Mouse (Mus musculus) limb, embryonic 12.5 days (tissue): ENCODE results near the gene Smc5. TPM values are rescaled to one million over a fixed set of nuclear protein-coding genes. Genes with fewer than 3 reads are reported as not detected.
A peak's percentile ranks its signal among the peaks of the same experiment; 100 is the strongest.

Source experiments
- ATAC-seq: fragments of 200-750 bp; cut with Nextera tagmentation; 2 replicates; pipeline ENCODE4 v1.8.0; 2017; ENCODE audit warnings: low read depth, moderate TSS enrichment; ENCODE audit not compliant: insufficient number of reproducible peaks, insufficient read depth, low FRiP score, low TSS enrichment
- H3K27ac ChIP-seq: fragments of 300-500 bp; sonication (generic); 2 replicates; pipeline ENCODE4 v1.5.1; 2016; ENCODE audit warnings: mild to moderate bottlenecking, moderate library complexity
- H3K27me3 ChIP-seq: fragments of 300-500 bp; sonication (generic); 2 replicates; pipeline ENCODE4 v1.6.1; 2016; ENCODE audit warnings: mild to moderate bottlenecking, moderate library complexity
- H3K36me3 ChIP-seq: fragments of 300-500 bp; sonication (generic); 2 replicates; pipeline ENCODE4 v1.6.1; 2016; ENCODE audit warnings: mild to moderate bottlenecking, moderate library complexity
- H3K4me1 ChIP-seq: fragments of 300-500 bp; sonication (generic); replicated peaks from 2 replicates; pipeline ENCODE4 v1.6.1; 2016
- H3K4me2 ChIP-seq: fragments of 300-500 bp; sonication (generic); 2 replicates; pipeline ENCODE4 v1.6.1; 2016; ENCODE audit warnings: mild to moderate bottlenecking, moderate library complexity
- H3K4me3 ChIP-seq: fragments of 300-500 bp; sonication (generic); replicated peaks from 2 replicates; pipeline ENCODE4 v1.5.1; 2016; ENCODE audit warnings: mild to moderate bottlenecking
- H3K9ac ChIP-seq: fragments of 300-500 bp; sonication (generic); replicated peaks from 2 replicates; pipeline ENCODE4 v1.6.1; 2016; ENCODE audit warnings: mild to moderate bottlenecking, moderate library complexity
- H3K9me3 ChIP-seq: fragments of 300-500 bp; sonication (generic); 2 replicates; pipeline ENCODE4 v1.6.1; 2016; ENCODE audit warnings: mild to moderate bottlenecking, moderate library complexity
- WGBS: fragments of 180-500 bp; shearing (Covaris S2); methylation state at CpG from one replicate; pipeline ENCODE4 v1.1.7; 2016; 5-methylcytosine and 5-hydroxymethylcytosine counted together
- polyA plus RNA-seq: library from polyadenylated mRNA; unstranded; fragments of >200 nt; fragmentation: Nextera tagmentation; extraction: Ambion mirVana; gene quantifications from 2 replicates; pipeline ENCODE4 v1.2.1, GENCODE M21; 2016

Smc5 gene
- 53.3 and 54.8 TPM in 2 replicates for polyA plus RNA-seq

DNA sequence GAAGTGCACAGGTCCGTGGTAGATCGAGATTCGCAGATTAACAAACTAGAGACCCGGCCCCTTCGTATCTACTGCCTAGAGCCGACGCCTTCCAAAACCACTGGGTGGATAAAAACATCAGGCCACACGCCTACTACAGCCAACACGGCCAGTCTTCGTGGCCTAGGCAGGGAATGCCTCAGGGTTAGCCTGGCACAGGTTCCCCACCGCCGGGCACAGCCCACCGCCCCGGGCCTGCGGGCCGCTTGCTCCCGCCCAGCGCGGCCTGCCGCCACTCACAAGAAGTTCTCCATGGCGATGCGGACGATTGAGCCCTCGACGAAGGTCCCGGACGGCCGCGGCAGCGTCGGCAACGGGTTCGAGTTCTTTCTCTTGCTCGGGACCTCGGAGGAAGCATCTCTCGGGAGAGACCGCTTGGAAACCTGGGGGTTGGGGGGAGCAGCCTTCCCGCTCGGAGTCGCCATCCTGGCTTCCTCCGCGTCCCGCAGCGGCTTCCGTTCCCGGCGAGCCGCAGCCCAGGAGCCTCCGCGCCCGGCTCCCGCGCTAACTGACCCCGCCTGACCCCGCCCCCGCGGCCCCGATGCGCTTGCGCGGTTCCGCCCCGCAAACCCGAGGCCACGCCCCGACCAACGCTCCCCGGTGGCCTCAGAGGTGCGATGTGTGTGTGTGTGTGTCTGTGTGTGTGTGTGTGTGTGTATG lies at the start of gene Smc5:
Gene Smc5 (minus strand): TSS at position 543 of the 699 bp plus-strand sequence.
- Histone ChIP-seq H3K4me2 (peak within 1 kb of the TSS; percentile 62), H3K9ac (peak within 1 kb of the TSS; percentile 91), H3K4me1 (peaks cover 9% of the 10 kb centered on the region), H3K27ac (peak within 1 kb of the TSS; percentile 84), H3K9me3 (no peaks in the 10 kb centered on the region), H3K27me3 (no peaks in the 10 kb centered on the region), H3K4me3 (peak within 1 kb of the TSS; percentile 82), H3K36me3 (peaks cover 9% of the 10 kb centered on the region)
- under 1% methylated on average over 69 of the region's 69 CpGs for WGBS
- peak; percentile 88 for ATAC-seq

DNA sequence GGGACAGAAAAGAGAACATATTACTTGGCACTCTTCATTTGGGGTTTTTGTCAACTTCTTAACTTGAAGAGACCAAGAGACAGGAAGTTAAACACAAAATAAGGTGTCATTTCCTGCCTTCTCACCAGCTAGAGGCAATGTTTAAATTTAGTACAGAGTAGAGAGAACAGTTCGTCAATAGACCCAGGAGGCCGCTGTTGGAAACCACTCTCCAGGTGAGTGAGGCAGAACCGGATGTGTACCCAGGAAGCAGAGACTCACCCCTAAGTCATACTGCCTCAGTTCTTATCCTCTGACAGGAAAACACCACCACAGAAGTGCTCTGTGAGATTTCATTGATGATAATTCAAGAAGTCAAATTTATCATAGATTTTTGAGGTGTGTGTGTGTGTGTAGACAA lies 49.4 kb upstream of the Smc5 start:
- H3K4me2 ChIP-seq = no peak overlapping the region
- H3K27ac ChIP-seq = no peak overlapping the region
- WGBS = 82% methylated on average over 3 of the region's 3 CpGs
- no peak for ATAC-seq
- H3K36me3 ChIP-seq = no peaks in the 10 kb centered on the region
- no peaks in the 10 kb centered on the region for H3K9me3 ChIP-seq
- H3K4me3 ChIP-seq = no peak overlapping the region
- H3K4me1 ChIP-seq = 0 out of 2 replicates have a peak, but pooled peaks cover 4% of the 10 kb centered on the region
- H3K27me3 ChIP-seq = no peaks in the 10 kb centered on the region
- no peak overlapping the region for H3K9ac ChIP-seq

DNA sequence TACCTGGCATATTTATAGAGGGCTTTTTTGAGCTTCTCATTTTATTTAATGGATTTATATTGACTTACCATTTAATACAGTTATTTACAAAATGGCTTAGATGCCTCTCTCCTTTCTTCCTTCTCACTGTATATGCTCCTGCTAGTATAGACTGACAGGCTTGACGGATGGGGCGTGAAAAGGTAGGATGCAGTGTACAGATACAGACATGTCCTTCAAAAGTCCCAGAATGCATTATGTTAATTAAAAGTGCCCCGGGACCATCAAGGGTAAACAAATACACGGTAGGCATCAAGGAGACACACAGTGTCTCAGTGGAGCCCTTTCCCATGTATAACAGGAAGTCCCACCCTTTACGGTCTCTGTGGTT lies 44.3 kb upstream of the Smc5 start:
- no peak for ATAC-seq
- Histone ChIP-seq H3K9me3 (no peaks in the 10 kb centered on the region), H3K36me3 (no peaks in the 10 kb centered on the region), H3K4me2 (no peak overlapping the region), H3K4me3 (no peak overlapping the region), H3K9ac (no peak overlapping the region), H3K27ac (no peak overlapping the region), H3K4me1 (peaks cover 5% of the 10 kb centered on the region; the same call in 1 of the 2 replicates), H3K27me3 (no peaks in the 10 kb centered on the region)
- 82% methylated on average over 5 of the region's 5 CpGs for WGBS

DNA sequence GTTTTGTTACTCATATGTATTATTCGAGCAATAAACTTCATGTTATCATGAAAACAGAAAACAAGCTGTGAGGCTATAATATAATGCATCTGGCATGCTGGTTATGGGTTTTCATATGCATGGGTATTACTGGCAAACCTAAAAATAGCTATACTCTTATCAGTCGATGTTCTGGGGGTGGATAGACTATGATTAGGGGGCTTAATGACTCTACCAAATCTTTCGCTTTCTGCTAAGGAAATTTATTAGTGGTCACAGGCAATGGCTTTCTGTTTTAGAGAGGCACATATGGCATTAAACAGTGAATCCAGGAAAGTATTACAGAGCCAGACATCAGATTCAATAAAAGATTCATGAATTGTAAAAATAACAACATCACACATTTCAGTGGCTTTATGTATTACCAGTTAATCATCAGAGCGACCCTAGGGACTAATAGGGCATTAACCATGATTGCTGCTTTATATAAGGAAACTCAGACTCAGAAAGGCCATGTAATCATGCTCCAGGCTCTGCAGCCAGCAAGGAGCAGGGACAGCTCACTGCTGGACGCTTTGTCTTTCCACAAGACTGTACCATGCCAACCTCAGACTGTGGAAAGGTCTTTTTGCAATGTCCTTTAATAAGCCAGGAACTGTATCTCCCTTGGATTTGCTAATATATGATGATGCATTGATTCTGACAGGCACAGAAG lies 43.7 kb upstream of the Smc5 start:
- WGBS = 53% methylated on average over 5 of the region's 5 CpGs
- Histone ChIP-seq H3K36me3 (no peaks in the 10 kb centered on the region), H3K4me1 (peaks cover 5% of the 10 kb centered on the region; the same call in 1 of the 2 replicates), H3K4me2 (no peak overlapping the region), H3K27me3 (no peaks in the 10 kb centered on the region), H3K9me3 (no peaks in the 10 kb centered on the region), H3K4me3 (no peak overlapping the region), H3K9ac (no peak overlapping the region), H3K27ac (no peak overlapping the region)
- ATAC-seq = no peak

DNA sequence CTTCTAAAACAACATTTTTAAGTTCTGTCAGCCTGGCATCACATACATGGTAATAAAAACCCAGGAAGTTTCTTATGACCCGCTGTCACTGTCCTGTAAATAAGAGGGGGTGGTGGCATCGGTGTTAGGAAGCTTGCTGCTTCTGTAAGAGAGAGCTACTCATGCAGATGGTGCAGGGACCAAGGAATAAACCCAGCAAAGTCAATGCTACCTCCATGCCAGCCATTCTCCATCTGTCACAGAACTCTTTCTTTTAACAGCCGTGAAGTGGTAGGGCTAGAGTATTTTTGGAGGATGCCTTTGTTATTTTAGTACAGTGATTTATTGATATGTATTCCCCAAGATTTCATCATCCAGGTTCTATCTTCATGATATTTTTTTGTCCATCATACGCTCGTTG lies 43.2 kb upstream of the Smc5 start:
- ATAC-seq = no peak
- WGBS = 79% methylated on average over 5 of the region's 5 CpGs
- H3K9ac ChIP-seq = no peak overlapping the region
- H3K27me3 ChIP-seq = no peaks in the 10 kb centered on the region
- no peaks in the 10 kb centered on the region for H3K36me3 ChIP-seq
- H3K4me2 ChIP-seq = no peak overlapping the region
- peaks cover 5% of the 10 kb centered on the region; the same call in 1 of the 2 replicates for H3K4me1 ChIP-seq
- no peak overlapping the region for H3K27ac ChIP-seq
- no peaks in the 10 kb centered on the region for H3K9me3 ChIP-seq
- no peak overlapping the region for H3K4me3 ChIP-seq

DNA sequence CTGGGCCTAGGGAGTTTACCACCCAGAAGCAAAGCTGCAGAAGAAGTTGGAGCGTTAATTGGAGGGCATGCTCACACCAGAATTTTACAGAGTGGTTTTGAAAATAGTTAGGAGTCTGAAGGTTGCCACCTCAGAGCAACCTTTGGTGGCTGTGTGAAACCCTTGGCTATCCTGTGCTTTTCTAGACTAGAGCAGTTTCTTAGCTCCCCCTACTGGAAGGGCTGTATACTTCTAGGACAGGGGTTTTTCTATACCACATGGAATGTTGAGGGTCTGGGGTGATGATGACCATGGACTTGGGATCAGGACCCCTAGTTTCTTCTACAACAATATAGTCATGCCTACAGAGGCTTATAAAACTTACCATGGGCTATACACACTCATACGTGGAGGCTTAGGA lies 36.3 kb upstream of the Smc5 start:
- no peaks in the 10 kb centered on the region; the same call in 1 of the 2 replicates for H3K9me3 ChIP-seq
- WGBS = 91% methylated on average over 2 of the region's 2 CpGs
- no peak overlapping the region for H3K27ac ChIP-seq
- H3K27me3 ChIP-seq = no peaks in the 10 kb centered on the region
- H3K4me3 ChIP-seq = no peak overlapping the region
- no peak for ATAC-seq
- no peaks in the 10 kb centered on the region for H3K4me1 ChIP-seq
- H3K4me2 ChIP-seq = no peak overlapping the region
- H3K9ac ChIP-seq = no peak overlapping the region
- no peaks in the 10 kb centered on the region for H3K36me3 ChIP-seq

DNA sequence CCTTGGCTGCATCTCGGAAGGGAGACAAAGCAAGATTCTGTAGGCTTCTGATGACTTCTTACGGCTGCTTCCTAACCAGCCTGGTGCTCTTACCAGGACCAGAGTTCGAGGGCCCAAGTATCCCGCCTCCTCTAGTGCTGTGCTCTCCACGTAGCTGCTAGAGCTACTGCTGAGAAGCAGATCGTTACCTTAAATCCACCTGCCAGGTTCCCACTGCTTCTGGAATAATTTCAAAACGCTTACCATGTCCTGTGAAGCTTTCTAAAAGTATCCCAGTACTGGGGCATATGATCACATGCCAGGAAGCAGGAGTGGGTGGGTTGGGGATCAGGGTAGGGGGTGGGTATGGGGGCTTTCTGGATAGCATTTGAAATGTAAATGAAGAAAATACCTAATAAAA lies 33.0 kb upstream of the Smc5 start:
- 80% methylated on average over 7 of the region's 7 CpGs for WGBS
- Histone ChIP-seq H3K9me3 (no peaks in the 10 kb centered on the region; the same call in 1 of the 2 replicates), H3K4me3 (no peak overlapping the region), H3K9ac (no peak overlapping the region), H3K27me3 (no peaks in the 10 kb centered on the region), H3K27ac (no peak overlapping the region), H3K36me3 (no peaks in the 10 kb centered on the region), H3K4me1 (no peaks in the 10 kb centered on the region), H3K4me2 (no peak overlapping the region)
- no peak for ATAC-seq

DNA sequence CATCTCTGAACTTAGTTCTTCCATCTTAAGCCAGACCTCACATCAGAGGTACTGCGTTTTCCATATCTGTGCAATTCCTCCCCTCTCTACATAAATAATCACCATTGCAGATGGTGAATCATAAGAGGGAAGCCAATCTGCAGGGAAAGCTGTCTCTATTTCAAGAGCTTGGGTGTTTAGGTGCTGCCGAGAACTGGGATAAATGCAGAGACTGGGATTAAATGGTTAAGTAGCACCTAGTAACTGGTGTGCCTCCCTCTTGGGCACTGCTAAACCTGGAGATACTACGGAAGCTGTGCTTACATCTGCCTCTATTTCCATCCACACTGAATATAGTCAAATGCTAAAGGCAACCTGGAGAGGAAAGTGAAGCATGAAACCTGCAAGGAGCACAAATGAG lies 26.3 kb upstream of the Smc5 start:
- no peak overlapping the region for H3K4me2 ChIP-seq
- no peak overlapping the region for H3K9ac ChIP-seq
- no peak for ATAC-seq
- no peaks in the 10 kb centered on the region for H3K4me1 ChIP-seq
- H3K9me3 ChIP-seq = no peaks in the 10 kb centered on the region
- H3K4me3 ChIP-seq = no peak overlapping the region
- 90% methylated on average over 3 of the region's 3 CpGs for WGBS
- no peaks in the 10 kb centered on the region for H3K36me3 ChIP-seq
- H3K27ac ChIP-seq = no peak overlapping the region
- H3K27me3 ChIP-seq = no peaks in the 10 kb centered on the region

DNA sequence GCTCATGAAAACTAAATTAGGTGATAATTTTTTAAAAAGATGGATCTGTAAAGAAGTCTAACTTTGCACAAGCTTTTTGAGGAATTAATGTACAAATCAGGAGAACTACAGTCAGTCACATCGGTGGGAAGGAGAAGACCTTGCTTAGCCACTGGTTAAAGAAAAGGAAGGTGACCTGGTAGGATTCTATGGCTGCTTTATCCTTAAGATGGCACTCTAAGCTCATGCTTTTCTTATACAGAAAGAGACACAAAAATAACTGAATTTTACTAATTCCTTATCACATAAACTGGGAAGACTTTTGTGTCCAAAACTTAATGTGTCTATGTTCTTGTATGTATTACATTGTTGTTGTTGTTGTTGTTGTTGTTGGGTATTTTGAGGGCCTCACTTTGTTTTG lies 25.2 kb upstream of the Smc5 start:
- H3K4me2 ChIP-seq = no peak overlapping the region
- ATAC-seq = no peak
- H3K4me3 ChIP-seq = no peak overlapping the region
- H3K27ac ChIP-seq = no peak overlapping the region
- 73% methylated on average over 1 of the region's 1 CpGs for whole genome bisulfite sequencing
- H3K36me3 ChIP-seq = no peaks in the 10 kb centered on the region
- no peak overlapping the region for H3K9ac ChIP-seq
- no peaks in the 10 kb centered on the region for H3K4me1 ChIP-seq
- no peaks in the 10 kb centered on the region for H3K9me3 ChIP-seq
- H3K27me3 ChIP-seq = no peaks in the 10 kb centered on the region

DNA sequence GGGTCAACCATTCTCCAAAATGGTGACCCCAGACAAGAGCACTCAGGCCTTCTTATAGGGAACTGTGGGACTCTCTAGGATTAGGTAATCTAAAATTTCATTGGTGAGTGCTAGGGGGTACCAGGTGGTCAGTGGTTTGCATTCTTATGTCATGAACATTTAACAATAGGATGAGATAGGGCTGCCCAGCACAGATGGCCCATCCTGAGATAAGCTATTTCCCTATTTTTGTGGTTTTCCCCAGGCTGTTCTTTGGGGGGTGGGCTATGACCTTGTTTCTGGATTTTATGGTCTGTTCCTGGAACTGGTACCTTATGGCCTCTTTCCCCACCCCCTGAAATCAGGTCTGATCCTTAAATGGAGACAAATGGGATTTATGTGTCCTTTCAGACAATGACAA lies 23.5 kb upstream of the Smc5 start:
- Histone ChIP-seq H3K4me1 (no peaks in the 10 kb centered on the region), H3K36me3 (no peaks in the 10 kb centered on the region), H3K9ac (no peak overlapping the region), H3K4me3 (no peak overlapping the region), H3K9me3 (no peaks in the 10 kb centered on the region), H3K27ac (no peak overlapping the region), H3K4me2 (no peak overlapping the region), H3K27me3 (no peaks in the 10 kb centered on the region)
- ATAC-seq = no peak

DNA sequence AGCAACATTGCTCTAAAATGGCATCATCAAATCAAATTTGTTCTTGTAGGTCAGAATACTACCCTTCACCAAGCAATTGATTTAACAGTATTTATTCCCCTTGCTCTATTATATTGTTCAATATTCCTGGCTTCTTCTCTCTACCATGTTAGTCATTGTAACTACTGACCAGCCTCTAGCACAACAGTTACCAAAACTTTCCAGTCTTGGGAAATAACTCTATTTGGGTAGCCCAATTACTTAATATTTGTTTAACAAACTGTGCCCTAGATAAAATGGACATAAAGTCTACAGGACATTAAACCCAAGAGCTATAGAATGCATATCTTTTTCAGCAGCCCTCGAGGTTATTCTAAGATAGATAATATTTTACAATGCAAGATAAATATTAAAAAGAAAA lies 15.6 kb upstream of the Smc5 start:
- 85% methylated on average over 1 of the region's 1 CpGs for WGBS

More for the DNA sequence above, 15.6 kb upstream of the Smc5 start:
- Histone ChIP-seq H3K4me3 (no peak overlapping the region), H3K27ac (no peak overlapping the region), H3K9me3 (no peaks in the 10 kb centered on the region), H3K9ac (no peak overlapping the region), H3K4me1 (no peaks in the 10 kb centered on the region), H3K36me3 (no peaks in the 10 kb centered on the region), H3K27me3 (no peaks in the 10 kb centered on the region), H3K4me2 (no peak overlapping the region)
- no peak for ATAC-seq
